Mouse (Mus musculus) induced T-regulatory cell, adult 2 months (primary cell): ENCODE measurements around the gene Kif1a.

Experiments used
- DNase-seq: peaks from one replicate; pipeline ENCODE4 v3.0.0-alpha.2; 2012; ENCODE audit warnings: low read depth

Kif1a gene

GRCm38 (mm10) chr1:93101571-93102061 lies at the start of gene Kif1a:
Kif1a (minus strand) TSS chr1:93101951.
- DNase-seq = no peak

- DNase-seq = no peak
These were observed 49.3 kb upstream of the Kif1a start for GRCm38 (mm10) chr1:93150907-93151661.

- no peak for DNase-seq
These were observed 42.4 kb upstream of the Kif1a start for GRCm38 (mm10) chr1:93144176-93144575.

- DNase-seq = no peak
These were observed 41.1 kb upstream of the Kif1a start for GRCm38 (mm10) chr1:93142871-93143270.

- no peak for DNase-seq
These were observed 38.0 kb upstream of the Kif1a start for GRCm38 (mm10) chr1:93139713-93140112.

GRCm38 (mm10) chr1:93138534-93138933 lies 36.8 kb upstream of the Kif1a start:
- no peak for DNase-seq

GRCm38 (mm10) chr1:93135036-93135526 lies 33.3 kb upstream of the Kif1a start, which contains the start of gene Agxt:
Agxt (plus strand) TSS chr1:93135240.
- no peak for DNase-seq

- no peak for DNase-seq
These were observed 30.9 kb upstream of the Kif1a start for GRCm38 (mm10) chr1:93132676-93133075.

GRCm38 (mm10) chr1:93130242-93130983 lies 28.7 kb upstream of the Kif1a start:
- no peak for DNase-seq

- DNase-seq = no peak
These were observed 27.1 kb upstream of the Kif1a start for GRCm38 (mm10) chr1:93128710-93129349.

- no peak for DNase-seq
These were observed 26.5 kb upstream of the Kif1a start for GRCm38 (mm10) chr1:93128209-93128608.

- DNase-seq = no peak
These were observed 23.5 kb upstream of the Kif1a start for GRCm38 (mm10) chr1:93125256-93125655.

- no peak for DNase-seq
These were observed 22.3 kb upstream of the Kif1a start for GRCm38 (mm10) chr1:93124066-93124465.

GRCm38 (mm10) chr1:93123179-93123854 lies 21.6 kb upstream of the Kif1a start:
- DNase-seq = no peak

- DNase-seq = no peak
These were observed 17.1 kb upstream of the Kif1a start for GRCm38 (mm10) chr1:93118816-93119215.

GRCm38 (mm10) chr1:93115471-93115870 lies 13.7 kb upstream of the Kif1a start:
- no peak for DNase-seq

GRCm38 (mm10) chr1:93114713-93115463 lies 13.1 kb upstream of the Kif1a start:
- DNase-seq = peak; percentile 79

- DNase-seq = no peak
These were observed 949 bp upstream of the Kif1a start for GRCm38 (mm10) chr1:93102700-93103099.

- no peak for DNase-seq
These were observed 917 bp downstream of the Kif1a start for GRCm38 (mm10) chr1:93100576-93101491.

- no peak for DNase-seq
These were observed 1.5 kb downstream of the Kif1a start for GRCm38 (mm10) chr1:93100243-93100575.
